Mouse (Mus musculus) MEL (cell line): ENCODE measurements around the gene Msi2. TPM values are rescaled to one million over a fixed set of nuclear protein-coding genes. Genes with fewer than 3 reads are reported as not detected.

Experiments
- DNase-seq: peaks from one replicate; pipeline ENCODE4 v3.0.0; 2011; ENCODE audit warnings: low read depth, low spot score
- H3K27ac ChIP-seq: 2 replicates; pipeline ENCODE4 v1.5.1; 2012; ENCODE audit warnings: low read depth, mild to moderate bottlenecking, control low read depth, low read length, moderate library complexity; ENCODE audit not compliant: control insufficient read depth
- H3K27me3 ChIP-seq, 2 experiments: fragments of 150-350 bp in 1 of 2; sonication (generic) in 1 of 2; 2 replicates each; pipeline ENCODE4 v1.6.1; 2012; ENCODE audit warnings: low read length in 2 of 2, mild to moderate bottlenecking in 2 of 2, improper control_type of control experiment in 1 of 2, moderate library complexity in 1 of 2; ENCODE audit not compliant: insufficient read depth in 2 of 2, control insufficient read depth in 1 of 2
- H3K36me3 ChIP-seq, 2 experiments: 2 replicates each; pipeline ENCODE4 v1.6.1; 2012 to 2014; ENCODE audit warnings: low read length in 2 of 2, improper control_type of control experiment in 1 of 2, inconsistent platforms in 1 of 2, mild to moderate bottlenecking in 1 of 2; ENCODE audit not compliant: insufficient read depth in 2 of 2, control insufficient read depth in 1 of 2
- H3K4me1 ChIP-seq, 2 experiments: fragments of 150-350 bp in 1 of 2; sonication (generic) in 1 of 2; 2 replicates each; pipeline ENCODE4 v1.6.1; 2012; ENCODE audit warnings: low read length in 2 of 2, improper control_type of control experiment in 1 of 2, mild to moderate bottlenecking in 1 of 2; ENCODE audit not compliant: insufficient read depth in 2 of 2, control insufficient read depth in 1 of 2
- H3K4me3 ChIP-seq, 2 experiments: fragments of 150-350 bp in 1 of 2; sonication (generic) in 1 of 2; 2 replicates each; pipeline ENCODE4 v1.5.1; 2012; ENCODE audit warnings: low read depth in 2 of 2, low read length in 2 of 2, mild to moderate bottlenecking in 2 of 2, moderate library complexity in 2 of 2, control low read depth in 1 of 2, improper control_type of control experiment in 1 of 2; ENCODE audit not compliant: control insufficient read depth in 1 of 2, insufficient read depth in 1 of 2
- H3K79me2 ChIP-seq: 2 replicates; pipeline ENCODE4 v1.6.1; 2012; ENCODE audit warnings: mild to moderate bottlenecking, low read length, moderate library complexity; ENCODE audit not compliant: control insufficient read depth, poor library complexity, insufficient read depth
- H3K9ac ChIP-seq: 2 replicates; pipeline ENCODE4 v1.6.1; 2012; ENCODE audit warnings: low read depth, mild to moderate bottlenecking, control low read depth, low read length, moderate library complexity; ENCODE audit not compliant: control insufficient read depth, poor library complexity, severe bottlenecking
- H3K9me3 ChIP-seq: fragments of 150-350 bp; sonication (generic); replicated peaks from 2 replicates; pipeline ENCODE4 v1.6.1; 2012; ENCODE audit warnings: mild to moderate bottlenecking, low read length, improper control_type of control experiment, moderate library complexity; ENCODE audit not compliant: insufficient read depth
- ETS1 ChIP-seq: IDR thresholded peaks from 2 replicates; pipeline ENCODE4 v1.6.1; 2012; ENCODE audit warnings: low read depth, mild to moderate bottlenecking, inconsistent platforms, low read length, improper control_type of control experiment, moderate library complexity
- GATA1 ChIP-seq: IDR thresholded peaks from 2 replicates; pipeline ENCODE4 v1.6.1; 2011; ENCODE audit warnings: low read depth, low read length, improper control_type of control experiment
- MAFK ChIP-seq: IDR thresholded peaks from 2 replicates; pipeline ENCODE4 v1.6.1; 2011; ENCODE audit warnings: low read depth, mild to moderate bottlenecking, low read length, improper control_type of control experiment, borderline replicate concordance
- MEF2A ChIP-seq: IDR thresholded peaks from 2 replicates; pipeline ENCODE4 v1.6.1; 2014; ENCODE audit warnings: low read depth, mild to moderate bottlenecking, inconsistent platforms, low read length, improper control_type of control experiment; ENCODE audit not compliant: poor library complexity, insufficient replicate concordance, severe bottlenecking; ENCODE audit errors: extremely low read depth
- MXI1 ChIP-seq: IDR thresholded peaks from 2 replicates; pipeline ENCODE4 v1.6.1; 2011; ENCODE audit warnings: mild to moderate bottlenecking, low read depth, low read length, improper control_type of control experiment
- NRF1 ChIP-seq: IDR thresholded peaks from 2 replicates; pipeline ENCODE4 v1.6.1; 2014; ENCODE audit warnings: low read depth, mild to moderate bottlenecking, inconsistent platforms, low read length, improper control_type of control experiment, moderate library complexity; ENCODE audit not compliant: poor library complexity, insufficient read depth, severe bottlenecking
- POLR2A ChIP-seq, 2 experiments: IDR thresholded peaks; 2 replicates each; pipeline ENCODE4 v1.6.1; 2011 to 2012; ENCODE audit warnings: low read length in 2 of 2, mild to moderate bottlenecking in 2 of 2, control low read depth in 1 of 2, improper control_type of control experiment in 1 of 2, low read depth in 1 of 2, moderate library complexity in 1 of 2; ENCODE audit not compliant: control insufficient read depth in 1 of 2, insufficient read depth in 1 of 2, poor library complexity in 1 of 2
- POLR2AphosphoS2 ChIP-seq: IDR thresholded peaks from 2 replicates; pipeline ENCODE4 v1.6.1; 2011; ENCODE audit warnings: low read length, improper control_type of control experiment
- RAD21 ChIP-seq: IDR thresholded peaks from 2 replicates; pipeline ENCODE4 v1.6.1; 2011; ENCODE audit warnings: mild to moderate bottlenecking, low read depth, low read length, improper control_type of control experiment
- SMC3 ChIP-seq: IDR thresholded peaks from 2 replicates; pipeline ENCODE4 v1.6.1; 2011; ENCODE audit warnings: low read depth, low read length, improper control_type of control experiment
- UBTF ChIP-seq: IDR thresholded peaks from 2 replicates; pipeline ENCODE4 v1.6.1; 2012; ENCODE audit warnings: low read depth, mild to moderate bottlenecking, inconsistent platforms, low read length, improper control_type of control experiment, moderate library complexity, borderline replicate concordance; ENCODE audit not compliant: insufficient read depth
- USF2 ChIP-seq, 2 experiments: IDR thresholded peaks; 2 replicates each; pipeline ENCODE4 v1.6.1; 2011 to 2012; ENCODE audit warnings: improper control_type of control experiment in 2 of 2, low read length in 2 of 2, borderline replicate concordance in 1 of 2, inconsistent platforms in 1 of 2, low read depth in 1 of 2, mild to moderate bottlenecking in 1 of 2; ENCODE audit not compliant: insufficient read depth in 1 of 2
- ZKSCAN1 ChIP-seq: IDR thresholded peaks from 2 replicates; pipeline ENCODE4 v1.6.1; 2012; ENCODE audit warnings: low read depth, mild to moderate bottlenecking, inconsistent platforms, low read length, improper control_type of control experiment, moderate library complexity
- ZMIZ1 ChIP-seq: IDR thresholded peaks from 2 replicates; pipeline ENCODE4 v1.6.1; 2012; ENCODE audit warnings: low read depth, mild to moderate bottlenecking, inconsistent platforms, low read length, improper control_type of control experiment, moderate library complexity
- ZNF384 ChIP-seq: IDR thresholded peaks from 2 replicates; pipeline ENCODE4 v1.6.1; 2012; ENCODE audit warnings: low read depth, mild to moderate bottlenecking, inconsistent platforms, low read length, improper control_type of control experiment
- polyA plus RNA-seq, 2 experiments: library from polyadenylated mRNA; stranded (reverse) in 1 of 2; unstranded in 1 of 2; fragments of >175 nt in 1 of 2; fragments of >200 nt in 1 of 2; gene quantifications; 2 replicates each; pipeline versions ENCODE4 v1.2.1 to v1.2.4; 2012; ENCODE audit warnings: low replicate concordance in 2 of 2, low read depth in 1 of 2; ENCODE audit not compliant: insufficient read length in 2 of 2, insufficient read depth in 1 of 2, missing spikeins in 1 of 2
- total RNA-seq: library from RNA; depleted of rRNA; stranded (reverse); fragments of 300-350 nt; gene quantifications from 2 replicates; pipeline ENCODE4 v1.2.3, GENCODE M21; 2012

Msi2 gene
- total and polyA plus RNA-seq, 3 experiments, result 16.2 to 29.7 TPM; not detected in 1

- Histone ChIP-seq H3K9ac (no peak overlapping the region), H3K27me3 (no peaks in the 10 kb centered on the region), H3K27ac (no peak overlapping the region), H3K36me3 (no peaks in the 10 kb centered on the region), H3K4me3 (no peak overlapping the region), H3K9me3 (no peaks in the 10 kb centered on the region), H3K4me1 (no peaks in the 10 kb centered on the region), H3K79me2 (no peaks in the 10 kb centered on the region)
- TF ChIP-seq USF2 (IDR thresholded peaks at IDR 0.05; ENCODE audit: borderline replicate concordance in 1 of 2, insufficient read depth in 1 of 2, low read depth in 1 of 2, low read length in 2 of 2) (no peak), ETS1 (no peak), MAFK (no peak), POLR2AphosphoS2 (no peak), GATA1 (no peak), MEF2A (no peak), ZKSCAN1 (no peak), UBTF (no peak), MXI1 (no peak), ZMIZ1 (no peak), POLR2A (IDR thresholded peaks at IDR 0.05; ENCODE audit: control insufficient read depth in 1 of 2, insufficient read depth in 1 of 2, low read depth in 1 of 2, low read length in 2 of 2, poor library complexity in 1 of 2) (no peak), ZNF384 (no peak), NRF1 (no peak), SMC3 (no peak)
- DNase-seq, result no peak
Observed at GRCm38 (mm10) chr11:88435543-88435942, 282.8 kb downstream of the Msi2 start.

GRCm38 (mm10) chr11:88431363-88432269 is 286.7 kb downstream of the Msi2 start:
- Histone ChIP-seq H3K27me3 (no peaks in the 10 kb centered on the region), H3K4me1 (no peaks in the 10 kb centered on the region), H3K9ac (no peak overlapping the region), H3K27ac (no peak overlapping the region), H3K36me3 (no peaks in the 10 kb centered on the region), H3K79me2 (no peaks in the 10 kb centered on the region), H3K4me3 (no peak overlapping the region), H3K9me3 (no peaks in the 10 kb centered on the region)
- no peak for TF ChIP-seq GATA1
- no peak for TF ChIP-seq RAD21
- no peak for DNase-seq
